Mouse (Mus musculus): ENCODE results near the gene Il17rb. TPM values are rescaled to one million over a fixed set of nuclear protein-coding genes. Genes with fewer than 3 reads are reported as not detected.
A peak's percentile ranks its signal among the peaks of the same experiment; 100 is the strongest.

The Il17rb gene
- under 1 TPM; 0.75 to 0.79 TPM for total RNA-seq (2021)
- long read RNA-seq, experiment 1, partial matches to known transcripts, result 0 of 4 reads
- long read RNA-seq, experiment 1, other reads (novel, unspliced or antisense), result 4 of 4 reads
- long read RNA-seq, experiment 2, partial matches to known transcripts, result 0 of 3 reads
- long read RNA-seq, experiment 2, other reads (novel, unspliced or antisense), result 3 of 3 reads

- peak; percentile 38 to 45 for DNase-seq (ENCODE audit: low spot score in 2 of 2)
Observed at GRCm38 (mm10) chr14:30008733-30009575, at the start of gene Il17rb, which contains the start of gene Chdh. Gene Il17rb, minus strand, starts transcription at chr14:30008896. Gene Chdh, plus strand, starts transcription at chr14:30009023.

- DNase-seq (ENCODE audit: low spot score in 2 of 2), result no peak
Observed at GRCm38 (mm10) chr14:30056031-30056766, 47.5 kb upstream of the Il17rb start.

GRCm38 (mm10) chr14:30054922-30055321 is 46.2 kb upstream of the Il17rb start:
- DNase-seq (ENCODE audit: low spot score in 2 of 2), result no peak

- DNase-seq (ENCODE audit: low spot score in 2 of 2), result no peak
Observed at GRCm38 (mm10) chr14:30050280-30050679, 41.6 kb upstream of the Il17rb start.

GRCm38 (mm10) chr14:30048049-30048448 is 39.4 kb upstream of the Il17rb start:
- DNase-seq (ENCODE audit: low spot score in 2 of 2), result no peak

- no peak for DNase-seq (ENCODE audit: low spot score in 2 of 2)
Observed at GRCm38 (mm10) chr14:30046976-30047375, 38.3 kb upstream of the Il17rb start.

GRCm38 (mm10) chr14:30045704-30046220 is 37.1 kb upstream of the Il17rb start:
- DNase-seq (ENCODE audit: low spot score in 2 of 2), result no peak

GRCm38 (mm10) chr14:30045239-30045638 is 36.5 kb upstream of the Il17rb start:
- no peak for DNase-seq (ENCODE audit: low spot score in 2 of 2)

GRCm38 (mm10) chr14:30043356-30043940 is 34.8 kb upstream of the Il17rb start:
- no peak for DNase-seq (ENCODE audit: low spot score in 2 of 2)

- no peak for DNase-seq (ENCODE audit: low spot score in 2 of 2)
Observed at GRCm38 (mm10) chr14:30041836-30042235, 33.1 kb upstream of the Il17rb start.

GRCm38 (mm10) chr14:30039413-30039812 is 30.7 kb upstream of the Il17rb start:
- no peak for DNase-seq (ENCODE audit: low spot score in 2 of 2)

GRCm38 (mm10) chr14:30038431-30038830 is 29.7 kb upstream of the Il17rb start:
- no peak for DNase-seq (ENCODE audit: low spot score in 2 of 2)

- no peak for DNase-seq (ENCODE audit: low spot score in 2 of 2)
Observed at GRCm38 (mm10) chr14:30033405-30033804, 24.7 kb upstream of the Il17rb start.

- DNase-seq (ENCODE audit: low spot score in 2 of 2), result peak in 1 of 2 experiments; percentile 37
Observed at GRCm38 (mm10) chr14:30027378-30027777, 18.7 kb upstream of the Il17rb start.

GRCm38 (mm10) chr14:30024387-30024786 is 15.7 kb upstream of the Il17rb start:
- DNase-seq (ENCODE audit: low spot score in 2 of 2), result no peak

- no peak for DNase-seq (ENCODE audit: low spot score in 2 of 2)
Observed at GRCm38 (mm10) chr14:30022471-30022870, 13.8 kb upstream of the Il17rb start.

- DNase-seq (ENCODE audit: low spot score in 2 of 2), result no peak
Observed at GRCm38 (mm10) chr14:30019792-30020575, 11.3 kb upstream of the Il17rb start.

- no peak for DNase-seq (ENCODE audit: low spot score in 2 of 2)
Observed at GRCm38 (mm10) chr14:30019375-30019774, 10.7 kb upstream of the Il17rb start.

- DNase-seq (ENCODE audit: low spot score in 2 of 2), result no peak
Observed at GRCm38 (mm10) chr14:30018846-30019245, 10.2 kb upstream of the Il17rb start.

- DNase-seq (ENCODE audit: low spot score in 2 of 2), result no peak
Observed at GRCm38 (mm10) chr14:30018463-30018801, 9.7 kb upstream of the Il17rb start.

Measured in left cerebral cortex, adult 18-20 months (tissue).